Mouse (Mus musculus): Measurements from ENCODE around the gene Krt36.
A peak's percentile ranks its signal among the peaks of the same experiment; 100 is the strongest.

Gene Krt36

DNA sequence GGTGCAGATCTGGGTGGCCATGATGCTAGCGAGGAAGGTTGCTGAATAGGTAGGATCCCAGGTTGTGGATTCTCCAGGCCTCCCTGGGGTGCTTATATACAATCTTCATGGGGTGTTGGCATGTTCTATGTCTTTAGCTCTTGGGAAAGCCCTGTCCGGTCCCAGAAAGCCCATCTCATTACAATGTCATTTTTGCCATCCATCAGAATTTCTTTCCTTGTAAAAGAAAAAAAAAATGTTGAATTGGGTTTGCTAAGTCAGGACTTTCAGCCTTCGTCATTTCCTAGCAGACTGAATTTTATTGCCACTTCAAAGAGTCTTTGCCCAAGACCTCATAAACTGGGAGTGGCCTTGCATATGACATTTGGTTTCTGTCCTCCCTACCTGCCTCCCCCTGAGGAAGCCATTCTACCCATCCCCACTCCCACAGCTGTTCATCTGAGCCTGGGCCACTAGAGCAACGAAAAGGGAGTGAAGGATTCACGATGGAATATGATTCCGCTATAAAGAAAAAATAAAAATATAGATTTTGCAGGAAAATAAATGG is at the start of gene Krt36:
TSS of gene Krt36 (minus strand) at position 51 of the 547 bp plus-strand sequence.
- no peak for DNase-seq (ENCODE audit: low spot score)

DNA sequence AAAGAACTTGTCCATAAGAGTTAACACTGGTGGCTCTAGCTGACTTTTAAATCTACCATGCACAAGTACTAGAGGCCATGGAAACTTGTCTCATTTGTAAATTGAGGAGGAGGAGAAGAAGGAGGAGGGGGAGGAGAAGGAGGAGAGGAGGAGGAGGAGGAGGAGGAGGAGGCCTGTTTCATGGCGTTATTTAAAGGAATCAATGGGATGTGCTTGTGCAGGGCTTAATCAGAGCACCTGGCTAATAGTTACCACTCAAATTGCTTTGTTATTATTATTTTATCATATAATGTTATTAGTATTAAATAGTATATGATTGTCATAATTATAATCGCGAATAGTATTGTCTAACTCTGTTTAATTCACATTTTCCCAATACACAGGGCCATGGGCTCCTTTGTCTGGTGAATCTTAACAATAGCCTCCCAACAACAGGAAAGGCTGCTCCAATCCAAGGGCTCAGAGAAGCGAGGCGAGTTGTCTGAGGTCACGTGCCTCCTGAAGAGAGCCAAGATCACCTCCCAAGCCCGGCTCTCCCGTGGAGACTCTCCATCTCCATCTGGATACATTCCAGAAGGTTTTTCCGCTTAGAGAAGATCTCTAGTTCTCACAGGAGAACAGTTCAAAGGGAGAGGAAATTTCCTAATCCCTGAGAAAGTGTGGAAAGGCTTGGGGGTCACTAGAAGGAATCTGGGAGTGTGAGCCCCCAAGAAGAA is 43.3 kb upstream of the Krt36 start, which contains the start of gene Krt19:
TSS of gene Krt19 (minus strand) at position 51 of the 716 bp plus-strand sequence.
- no peak for DNase-seq (ENCODE audit: low spot score)

DNA sequence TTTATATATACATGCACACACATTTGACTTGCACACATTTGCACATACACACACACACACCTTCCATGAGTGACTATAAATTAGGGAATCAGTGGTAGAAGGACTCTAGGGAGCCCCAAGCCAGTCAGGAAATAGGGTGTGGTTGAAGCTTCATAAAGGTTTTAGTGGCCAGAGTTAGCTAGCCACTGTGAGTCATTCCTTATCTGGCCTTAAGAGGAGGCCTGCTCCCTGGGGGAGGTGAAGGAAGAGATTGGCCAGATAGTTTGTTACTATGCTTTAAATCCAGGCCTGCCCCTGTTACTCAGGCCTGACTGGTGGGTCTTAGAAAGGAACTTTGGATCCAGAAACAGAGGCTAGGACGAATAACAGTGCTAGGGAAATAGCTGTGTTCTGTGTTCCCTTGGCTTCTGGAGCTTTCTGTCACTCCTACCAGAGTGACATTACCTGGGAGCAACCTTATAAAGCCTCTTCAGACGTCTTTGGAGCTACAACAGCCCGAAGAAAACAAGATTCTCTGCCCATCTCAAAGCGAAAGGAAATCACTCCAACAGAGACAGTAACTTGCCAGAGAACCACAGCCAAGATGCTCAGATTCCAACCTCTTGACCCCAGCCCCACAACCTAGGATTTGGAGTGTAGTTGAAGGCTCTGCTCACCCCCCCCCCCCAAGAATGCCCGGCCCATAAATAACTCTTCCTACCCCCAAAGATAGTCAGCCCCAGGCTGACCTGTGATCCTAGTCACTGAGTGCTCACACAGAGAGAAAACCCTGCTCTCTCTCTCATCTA is 42.3 kb upstream of the Krt36 start:
- no peak for DNase-seq (ENCODE audit: low spot score)

DNA sequence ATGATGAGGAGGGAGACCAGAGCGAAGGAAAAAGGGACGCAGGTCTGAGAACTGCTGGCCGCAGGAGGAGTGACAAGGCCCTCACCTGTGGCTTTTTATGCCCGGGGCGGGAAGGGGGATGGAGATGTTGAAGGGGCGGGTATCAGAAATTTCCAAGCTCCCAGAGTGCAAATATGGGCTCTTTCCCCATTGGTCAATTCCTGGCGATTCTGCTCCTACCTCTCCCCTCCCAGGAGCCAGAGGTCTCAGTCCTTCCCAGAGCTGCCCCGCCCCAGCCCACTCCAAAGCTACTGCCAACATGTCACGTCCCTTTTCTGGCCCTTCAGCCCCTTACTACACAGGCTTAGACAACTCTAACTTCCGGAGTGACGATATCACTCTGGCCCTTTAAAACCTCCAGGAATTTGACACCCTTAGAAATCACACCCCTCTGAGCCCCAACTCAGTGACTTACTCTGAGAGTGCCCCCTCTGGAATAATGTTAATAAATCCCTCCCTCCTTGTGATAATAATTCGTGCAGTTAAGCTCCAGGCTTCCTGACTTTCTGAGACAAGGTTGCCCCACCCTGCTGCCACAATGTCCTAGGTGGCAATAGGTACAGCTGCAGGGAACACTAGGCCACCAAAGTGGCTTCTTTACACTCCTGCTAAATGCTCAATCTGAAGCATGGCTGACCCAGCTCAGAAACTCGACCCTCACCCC is 40.6 kb upstream of the Krt36 start:
- peak; percentile 42 for DNase-seq (ENCODE audit: low spot score)

DNA sequence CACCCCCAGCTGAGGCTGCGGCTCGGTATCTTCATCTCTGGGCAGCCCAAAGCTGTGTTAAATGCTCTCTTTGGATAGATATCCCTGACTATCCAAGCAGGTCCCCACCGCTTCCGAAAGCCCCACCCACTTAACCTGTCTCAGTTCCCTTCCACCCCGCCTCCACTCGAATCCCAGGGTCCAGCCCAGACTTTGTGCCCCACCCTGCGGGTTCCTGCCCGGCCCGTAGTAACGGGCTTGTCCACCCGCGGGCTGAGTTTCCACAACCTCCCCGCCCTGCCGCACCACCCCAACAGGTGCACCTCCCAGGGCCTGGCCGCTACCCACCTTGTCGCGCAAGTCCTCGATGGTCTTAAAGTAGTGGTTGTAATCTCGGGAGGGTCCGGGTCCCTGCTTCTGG is 39.7 kb upstream of the Krt36 start:
- DNase-seq (ENCODE audit: low spot score) = no peak

DNA sequence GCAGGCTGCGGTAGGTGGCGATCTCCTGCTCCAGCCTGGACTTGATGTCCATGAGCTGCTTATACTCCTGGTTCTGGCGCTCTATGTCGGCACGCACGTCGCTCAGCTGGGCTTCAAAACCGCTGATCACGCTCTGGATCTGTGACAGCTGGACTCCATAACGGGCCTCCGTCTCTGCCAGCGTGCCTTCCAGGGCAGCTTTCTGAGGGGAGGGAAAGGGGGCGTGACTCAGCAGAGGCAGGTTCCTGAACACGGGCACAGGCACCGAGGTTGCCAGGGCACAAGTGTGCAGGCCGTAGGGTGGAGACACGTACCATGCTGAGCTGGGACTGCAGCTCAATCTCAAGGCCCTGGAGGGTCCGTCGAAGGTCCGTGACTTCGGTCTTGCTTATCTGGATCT is 35.5 kb upstream of the Krt36 start:
- no peak for DNase-seq (ENCODE audit: low spot score)

DNA sequence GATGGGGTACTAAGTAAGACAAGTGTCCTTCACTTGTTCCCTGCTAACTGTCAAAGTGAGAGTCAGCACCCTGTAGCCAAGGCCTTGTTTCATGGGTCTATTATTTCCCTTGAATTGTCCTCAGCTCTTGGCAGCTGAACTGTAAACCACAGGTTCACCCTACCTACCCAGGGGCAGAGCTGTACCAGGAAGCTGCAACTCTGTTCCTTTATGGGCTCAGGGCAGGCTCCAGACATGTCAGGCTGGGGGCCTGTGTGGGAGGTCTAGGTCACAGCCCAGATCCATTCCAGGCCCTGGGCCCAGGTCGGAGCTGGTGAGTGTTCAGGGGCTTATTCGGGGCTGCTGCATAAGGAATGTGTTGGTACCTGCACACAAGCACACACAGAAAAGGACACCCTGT is 34.0 kb upstream of the Krt36 start:
- DNase-seq (ENCODE audit: low spot score) = no peak

DNA sequence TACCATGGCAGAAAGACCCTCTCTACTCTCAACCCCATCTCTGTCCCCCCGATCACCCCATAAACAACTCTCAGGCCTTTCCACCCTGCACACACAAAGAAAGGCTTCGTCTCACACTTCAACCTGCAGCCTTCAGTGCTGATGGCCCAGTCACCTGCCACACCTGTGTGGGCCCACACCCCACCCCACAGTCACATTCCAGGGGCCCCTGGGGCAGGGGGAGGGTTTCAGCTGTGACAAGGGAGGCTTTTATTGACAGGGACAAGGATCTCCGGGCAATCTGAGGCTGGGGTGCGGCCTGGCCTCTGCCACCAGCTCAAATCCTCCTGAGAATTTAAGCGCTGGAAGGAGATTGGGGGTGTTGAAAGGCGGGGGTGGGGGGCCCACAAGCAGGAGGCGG is 33.4 kb upstream of the Krt36 start:
- no peak for DNase-seq (ENCODE audit: low spot score)

DNA sequence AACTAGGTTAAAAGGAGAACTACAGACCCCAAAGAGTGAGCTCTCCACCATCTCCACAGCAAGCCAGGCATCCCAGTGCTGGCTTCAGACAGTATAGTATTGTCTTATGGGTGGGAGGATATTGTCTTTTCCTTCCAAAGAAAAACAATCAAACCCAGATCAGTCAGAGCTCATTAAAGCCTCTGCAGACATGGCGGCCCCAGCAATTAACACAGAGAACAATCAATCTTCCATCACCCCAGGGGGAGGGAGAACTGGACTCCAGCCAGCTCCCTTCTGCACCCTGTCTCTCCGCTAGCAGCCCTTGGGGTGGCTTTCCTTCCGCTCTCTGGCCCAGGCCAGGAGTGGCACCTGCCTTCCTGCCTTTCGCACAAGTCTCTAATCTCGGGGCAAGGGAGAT is 32.3 kb upstream of the Krt36 start:
- DNase-seq (ENCODE audit: low spot score) = no peak

DNA sequence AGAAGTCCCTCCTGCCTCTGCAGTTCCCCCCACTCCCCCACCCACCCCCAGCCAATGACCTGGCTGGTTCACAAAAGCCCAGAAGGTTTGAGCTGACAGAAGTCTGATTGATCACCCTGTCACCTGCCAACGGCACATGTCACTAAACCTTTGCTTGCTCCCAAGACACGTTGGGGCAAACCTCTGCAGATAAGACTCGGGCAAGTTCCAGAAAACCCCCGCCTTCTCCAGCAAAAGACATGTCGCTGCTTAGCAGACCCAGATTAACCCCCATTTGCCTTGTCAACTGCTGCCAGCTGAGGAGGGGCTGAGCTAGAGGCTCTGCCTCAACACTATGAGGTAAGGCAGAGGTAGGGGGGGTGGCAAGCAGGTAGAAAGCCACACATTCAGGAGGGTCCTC is 31.1 kb upstream of the Krt36 start:
- no peak for DNase-seq (ENCODE audit: low spot score)

DNA sequence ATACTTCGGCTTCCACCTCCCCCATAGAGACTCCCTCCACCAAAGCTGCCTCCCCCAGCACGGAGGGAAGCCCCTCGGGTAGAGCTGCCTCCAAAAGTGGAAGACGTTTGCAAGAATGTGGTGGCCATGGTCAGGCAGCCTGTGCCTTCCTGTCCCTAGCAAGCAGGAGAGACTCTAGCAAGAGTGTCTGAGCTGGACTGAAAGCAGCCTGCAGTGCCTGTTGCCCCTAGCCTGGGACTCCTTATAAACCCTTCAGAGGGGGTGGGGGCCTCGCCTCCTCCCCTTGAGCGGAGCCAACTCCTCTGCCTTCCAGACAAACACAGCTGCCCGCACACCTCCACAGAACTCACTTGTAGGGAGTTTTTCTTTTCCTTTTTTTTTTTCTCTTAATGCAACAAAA is 30.3 kb upstream of the Krt36 start, which contains the start of gene Krt15:
TSS of gene Krt15 (minus strand) at position 198 of the 400 bp plus-strand sequence.
- DNase-seq (ENCODE audit: low spot score) = no peak

DNA sequence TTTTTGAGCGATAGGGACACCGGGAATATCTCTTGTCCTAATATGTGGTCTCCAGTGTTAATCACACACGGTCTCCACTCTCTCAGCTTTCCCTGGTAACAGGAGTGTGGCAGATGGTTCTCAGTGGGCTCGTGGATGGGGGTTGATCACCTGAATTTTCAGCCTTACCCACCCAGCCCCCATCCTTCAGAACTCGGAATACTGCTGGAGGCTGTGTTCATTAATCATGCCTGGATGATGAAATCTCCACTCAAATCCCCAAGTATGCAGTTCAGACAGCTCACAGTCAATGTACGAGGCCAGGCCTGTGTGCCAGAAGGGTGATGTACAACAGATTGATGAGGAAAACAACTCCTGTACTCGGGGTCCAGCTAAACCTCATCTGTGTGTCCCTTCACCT is 19.5 kb upstream of the Krt36 start:
- no peak for DNase-seq (ENCODE audit: low spot score)

DNA sequence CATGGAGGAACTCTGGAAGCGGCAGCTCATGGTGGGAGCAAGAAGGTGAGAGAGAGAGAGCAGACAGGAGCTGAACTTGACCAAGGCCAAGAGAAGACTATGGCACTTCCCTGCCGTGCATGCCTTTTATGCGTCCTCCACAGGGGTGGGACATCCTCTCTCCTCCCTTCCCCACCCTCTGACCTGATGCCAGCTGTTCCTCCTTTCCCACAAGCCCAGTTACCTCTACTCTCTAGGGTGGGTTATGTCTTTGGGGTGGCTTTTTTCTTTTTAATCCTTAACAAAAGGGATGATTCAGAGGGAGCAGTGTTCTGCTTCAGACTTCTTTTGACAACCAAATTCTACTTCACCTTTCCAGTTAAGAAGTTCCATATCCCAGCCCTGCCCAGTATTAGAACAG is 16.0 kb upstream of the Krt36 start, which contains the start of gene Krt13:
TSS of gene Krt13 (minus strand) at position 101 of the 400 bp plus-strand sequence.
- no peak for DNase-seq (ENCODE audit: low spot score)

DNA sequence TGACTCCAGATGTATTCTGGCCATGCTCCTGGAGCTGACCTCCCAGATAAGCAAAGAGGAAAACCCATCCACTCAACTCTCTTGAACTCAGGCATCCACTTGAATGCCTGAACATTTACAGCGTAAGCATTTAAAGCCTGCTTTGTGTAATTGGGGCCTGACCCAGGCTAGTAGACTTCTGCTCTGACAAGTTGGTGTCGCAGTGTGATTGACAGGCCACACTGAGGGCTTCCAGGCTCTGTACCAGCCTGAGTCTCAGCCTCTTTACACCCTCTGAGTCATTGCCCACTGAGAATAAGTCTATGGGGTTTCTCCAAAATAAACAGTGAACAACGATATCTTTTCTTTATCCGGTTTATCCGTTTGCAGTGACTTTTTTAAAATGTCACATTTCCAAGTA is 14.9 kb upstream of the Krt36 start:
- no peak for DNase-seq (ENCODE audit: low spot score)

DNA sequence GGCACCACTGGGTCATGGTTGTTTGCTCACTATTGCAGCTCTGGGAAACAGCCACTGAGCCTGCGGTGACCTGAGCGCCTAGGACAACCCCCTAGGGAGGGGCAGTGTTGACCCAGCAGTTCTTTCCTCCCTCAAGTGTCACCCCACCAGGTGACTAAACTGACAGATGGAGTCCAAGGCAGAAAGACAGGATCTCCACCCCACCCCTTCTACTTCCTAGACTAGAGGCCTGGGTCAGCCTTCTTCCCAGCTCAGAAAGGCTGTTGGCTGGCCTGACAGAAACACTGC is 8.3 kb upstream of the Krt36 start:
- DNase-seq (ENCODE audit: low spot score) = no peak

DNA sequence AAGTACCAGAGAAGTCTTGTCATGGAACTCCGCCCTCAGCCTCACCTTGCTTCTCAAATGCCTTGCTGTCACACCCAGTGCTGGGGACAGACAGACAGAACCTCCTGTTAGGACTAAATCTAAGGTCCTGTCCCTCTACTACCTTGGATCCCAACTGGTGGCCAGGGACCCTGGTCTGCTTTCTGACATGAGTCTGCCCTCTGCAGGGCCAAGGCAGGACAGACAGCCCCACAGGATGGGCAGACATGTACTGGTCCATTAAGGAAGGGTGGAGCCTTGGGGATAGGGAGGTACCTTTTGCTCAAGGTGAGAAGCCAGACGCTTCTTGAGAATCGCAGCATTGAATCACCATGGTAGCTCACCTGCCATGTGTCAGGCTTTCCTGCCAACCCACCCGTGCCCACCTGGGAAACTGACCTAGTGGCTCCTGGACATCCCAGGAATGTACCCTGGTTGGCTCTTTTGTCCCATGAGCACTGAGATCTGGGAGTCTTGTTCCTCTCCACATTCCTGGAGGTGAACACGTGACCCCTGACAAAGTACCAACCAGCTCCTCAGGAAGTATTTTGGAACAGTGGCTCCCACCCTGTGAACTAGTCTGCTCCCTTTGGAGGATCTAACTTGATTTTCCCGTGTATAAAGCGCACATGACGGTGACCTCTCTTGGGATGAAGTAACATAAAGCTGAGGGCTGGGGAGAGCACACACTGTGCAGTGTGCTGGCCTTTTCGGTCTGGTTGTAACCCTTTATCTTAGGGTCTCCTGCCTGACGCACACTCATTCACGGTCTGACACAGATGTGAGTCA is 7.7 kb upstream of the Krt36 start:
- no peak for DNase-seq (ENCODE audit: low spot score)

DNA sequence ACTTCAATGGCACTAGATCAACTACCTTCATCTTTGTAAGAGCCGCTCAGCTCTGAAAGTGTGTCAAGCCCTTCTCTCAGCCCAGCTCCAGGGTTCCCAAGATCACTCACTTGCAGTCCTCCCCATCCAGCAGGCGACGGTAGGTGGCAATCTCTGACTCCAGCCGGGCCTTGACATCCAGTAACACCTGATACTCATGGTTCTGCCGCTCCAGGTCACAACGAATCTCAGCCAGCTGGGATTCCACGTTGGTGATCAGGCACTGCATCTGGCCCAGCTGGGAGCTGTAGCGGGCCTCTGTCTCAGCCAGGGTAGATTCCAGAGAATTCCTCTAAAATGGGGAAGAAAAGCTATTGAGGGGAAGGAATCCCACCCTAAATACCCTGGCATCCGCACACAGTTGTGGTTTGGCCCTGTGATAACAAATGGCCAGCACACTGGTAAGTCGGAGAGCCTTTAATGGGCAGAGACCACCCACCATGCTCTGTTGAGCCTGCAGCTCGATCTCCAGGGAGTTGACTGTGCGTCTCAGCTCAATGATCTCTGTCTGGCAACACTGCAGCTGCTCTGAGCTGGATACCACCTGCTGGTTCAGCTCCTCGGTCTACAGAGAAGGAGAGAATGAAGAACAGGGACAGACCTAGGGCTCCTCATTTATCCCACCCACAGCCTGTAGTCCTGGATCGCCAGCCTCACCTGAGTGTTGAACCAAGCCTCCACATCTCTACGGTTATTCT is 2.6 kb downstream of the Krt36 start:
- DNase-seq (ENCODE audit: low spot score) = peak; percentile 22

DNA sequence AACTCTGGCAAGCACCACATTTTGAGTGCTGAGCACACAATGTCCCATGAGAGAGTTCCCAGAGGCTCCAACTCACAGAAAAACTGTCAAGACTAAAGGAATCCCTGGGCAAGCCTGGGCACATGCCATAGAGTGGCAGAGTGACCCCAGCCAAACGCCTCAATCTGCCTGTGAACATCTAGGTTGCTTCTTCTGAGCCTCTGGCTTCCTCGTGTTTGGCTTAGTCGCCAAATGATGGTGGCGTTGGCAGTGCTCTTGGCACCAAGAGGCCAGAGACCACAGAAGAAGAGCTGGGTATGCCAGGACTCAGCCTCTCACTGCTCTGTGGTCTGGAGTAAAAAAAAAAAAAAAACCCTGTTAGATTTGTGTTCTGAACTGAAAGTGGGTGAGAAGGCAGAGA is 5.0 kb downstream of the Krt36 start:
- no peak for DNase-seq (ENCODE audit: low spot score)

DNA sequence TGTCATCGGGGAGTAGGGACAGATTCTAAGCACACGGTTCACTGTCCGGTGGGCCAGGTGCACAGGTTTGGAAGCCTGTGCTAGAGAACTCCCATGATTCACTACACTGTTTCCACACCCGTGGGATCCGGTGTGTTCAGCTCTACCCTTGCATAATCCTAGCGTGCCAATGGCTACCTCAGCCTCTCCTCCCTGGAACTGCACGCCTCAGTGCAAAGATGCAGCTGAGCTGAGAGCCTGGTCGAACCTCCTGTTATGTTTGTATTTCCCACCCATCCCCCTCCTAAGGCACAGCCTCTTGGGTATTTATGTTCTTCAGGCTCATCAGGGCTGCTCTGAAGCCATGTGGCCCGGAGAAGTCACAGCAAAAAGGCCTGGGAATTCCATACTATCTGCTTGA is 7.6 kb downstream of the Krt36 start:
- DNase-seq (ENCODE audit: low spot score) = peak; percentile 18

DNA sequence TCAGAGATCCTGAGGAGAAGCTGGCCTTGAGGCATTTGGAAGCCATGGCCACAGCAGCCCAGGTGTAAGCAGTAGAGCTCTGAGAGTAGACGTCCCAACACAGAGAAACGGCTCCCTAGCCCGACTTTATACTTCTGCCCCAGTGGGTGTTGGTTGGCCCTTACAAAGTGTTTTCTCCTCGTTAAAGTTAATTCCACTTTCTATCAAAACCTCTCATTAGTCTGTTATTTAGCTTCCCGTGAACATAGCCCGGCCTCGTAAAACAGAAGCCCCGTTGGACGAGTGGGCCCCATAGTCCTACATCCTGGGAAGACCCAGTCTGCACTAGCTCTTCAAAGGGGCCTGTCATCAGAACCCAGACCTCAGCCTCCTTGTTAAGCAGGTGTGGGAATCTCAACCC is 9.3 kb downstream of the Krt36 start, which contains the start of gene Krt35:
TSS of gene Krt35 (minus strand) at position 101 of the 400 bp plus-strand sequence.
- DNase-seq (ENCODE audit: low spot score) = no peak

Measured in embryo, embryonic 10 days (tissue).